Mouse (Mus musculus): Measurements from ENCODE around the gene Nrxn3.

Nrxn3 gene

GRCm38 (mm10) chr12:89707913-89708312 lies 985.2 kb downstream of the Nrxn3 start:
- DNase-seq (ENCODE audit: low spot score), result no peak

DNA sequence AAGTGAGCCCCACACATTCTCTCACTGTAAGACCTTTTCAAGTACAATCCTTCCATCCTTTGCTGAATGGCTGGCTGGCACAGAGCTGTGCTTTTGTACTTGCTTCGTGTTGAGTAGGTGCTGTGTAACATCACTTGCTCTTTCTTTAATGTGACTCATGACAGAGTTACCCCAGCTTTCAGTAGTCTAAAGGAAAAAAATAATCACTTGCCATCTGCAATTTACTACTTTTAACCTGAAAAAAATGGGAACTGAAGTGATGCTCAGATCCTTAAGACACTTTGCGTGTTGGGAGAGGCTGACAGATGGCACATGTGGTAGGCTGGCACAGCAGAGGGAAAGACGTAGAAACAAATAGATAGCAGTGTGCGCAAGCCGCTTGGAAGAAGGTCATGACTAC lies 987.8 kb downstream of the Nrxn3 start:
- DNase-seq (ENCODE audit: low spot score), result no peak

GRCm38 (mm10) chr12:89711791-89712190 lies 989.1 kb downstream of the Nrxn3 start:
- no peak for DNase-seq (ENCODE audit: low spot score)

- peak; percentile 4 for DNase-seq (ENCODE audit: low spot score)
Observed at GRCm38 (mm10) chr12:89719194-89720080, 996.8 kb downstream of the Nrxn3 start.

DNA sequence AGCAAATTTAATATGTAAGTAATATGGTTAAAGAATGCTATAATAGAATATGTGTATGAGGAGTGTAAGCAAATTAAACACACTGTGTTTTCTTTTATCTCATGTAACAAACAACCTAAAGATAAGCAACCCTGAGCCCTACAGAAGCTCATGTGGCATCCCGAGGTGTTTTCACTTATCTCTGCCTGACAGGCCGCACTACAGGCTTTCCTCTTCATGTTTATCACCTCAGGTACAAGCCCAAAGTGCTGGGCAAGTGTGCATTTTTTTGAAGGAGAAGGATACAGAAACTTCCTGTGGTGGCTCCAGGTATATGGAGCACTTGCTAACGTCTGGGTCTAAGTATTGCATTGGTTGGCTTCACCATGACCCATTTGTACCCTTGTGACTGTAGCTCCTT lies 998.3 kb downstream of the Nrxn3 start:
- no peak for DNase-seq (ENCODE audit: low spot score)

DNA sequence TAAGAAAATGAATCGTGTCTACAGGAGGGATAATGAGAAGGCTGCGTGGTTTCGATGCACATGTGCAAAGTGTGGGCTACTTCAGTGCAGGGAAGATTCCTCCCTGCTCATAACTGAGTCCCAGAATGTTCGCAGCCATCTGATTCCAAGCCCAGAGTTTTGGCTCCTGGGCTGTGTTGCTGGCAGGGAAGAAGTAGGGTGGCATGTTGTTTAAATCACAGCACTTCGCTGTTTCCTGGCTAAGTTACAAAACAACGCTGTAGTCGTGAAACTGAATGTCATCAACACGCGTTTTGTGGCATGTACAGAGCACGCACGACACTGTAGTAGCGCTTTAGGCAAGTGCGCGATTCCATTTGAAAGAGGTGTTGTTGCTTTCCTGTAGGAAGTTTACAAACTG lies 999.8 kb downstream of the Nrxn3 start:
- DNase-seq (ENCODE audit: low spot score), result no peak

- no peak for DNase-seq (ENCODE audit: low spot score)
Observed at GRCm38 (mm10) chr12:89724048-89724447, 1001.4 kb downstream of the Nrxn3 start.

GRCm38 (mm10) chr12:89742326-89742725 lies 1019.6 kb downstream of the Nrxn3 start:
- no peak for DNase-seq (ENCODE audit: low spot score)

GRCm38 (mm10) chr12:89742796-89743195 lies 1020.1 kb downstream of the Nrxn3 start:
- DNase-seq (ENCODE audit: low spot score), result no peak

DNA sequence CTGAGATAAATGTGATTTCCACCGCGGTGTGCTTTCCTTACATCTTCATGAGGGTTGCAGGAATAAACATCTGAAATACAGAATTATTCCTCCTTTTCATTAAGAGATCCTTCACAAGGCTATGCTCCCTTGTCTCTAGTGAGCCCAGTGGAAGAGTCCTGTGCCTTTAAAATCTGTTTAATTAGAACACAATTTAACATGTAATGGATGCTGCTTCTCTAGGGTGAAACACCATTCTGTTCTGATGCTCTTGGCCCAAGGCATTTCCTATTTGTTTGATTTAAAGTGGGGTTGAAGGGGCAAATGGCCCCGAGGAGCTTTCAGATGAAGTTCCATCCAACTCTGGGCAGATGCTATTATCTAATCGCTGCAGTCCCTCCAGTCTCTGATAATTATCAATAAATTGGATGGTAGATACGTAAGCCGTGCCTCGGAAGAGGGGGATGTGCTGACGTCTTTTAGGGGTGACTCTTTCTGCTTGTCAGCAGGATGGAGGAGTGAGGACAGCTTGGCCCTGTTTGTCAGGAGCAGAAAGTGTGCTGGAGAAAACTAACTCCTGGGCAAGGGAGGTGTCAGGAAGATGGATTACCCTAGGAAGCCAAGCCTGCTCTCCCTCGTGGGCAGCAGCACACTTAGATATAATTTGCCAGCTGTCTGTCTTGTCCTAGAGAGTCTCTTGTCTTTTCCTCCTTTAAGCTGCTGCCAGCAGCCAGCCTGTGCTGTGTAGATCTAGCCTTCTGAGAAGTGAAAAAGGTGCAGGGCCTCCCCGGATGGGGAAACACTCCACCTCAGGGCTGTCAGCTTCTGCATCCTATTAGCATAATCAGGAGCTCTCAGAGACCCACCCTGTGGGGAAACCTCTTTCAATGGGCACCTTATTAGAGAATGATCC lies 1041.8 kb downstream of the Nrxn3 start:
- no peak for DNase-seq (ENCODE audit: low spot score)

DNA sequence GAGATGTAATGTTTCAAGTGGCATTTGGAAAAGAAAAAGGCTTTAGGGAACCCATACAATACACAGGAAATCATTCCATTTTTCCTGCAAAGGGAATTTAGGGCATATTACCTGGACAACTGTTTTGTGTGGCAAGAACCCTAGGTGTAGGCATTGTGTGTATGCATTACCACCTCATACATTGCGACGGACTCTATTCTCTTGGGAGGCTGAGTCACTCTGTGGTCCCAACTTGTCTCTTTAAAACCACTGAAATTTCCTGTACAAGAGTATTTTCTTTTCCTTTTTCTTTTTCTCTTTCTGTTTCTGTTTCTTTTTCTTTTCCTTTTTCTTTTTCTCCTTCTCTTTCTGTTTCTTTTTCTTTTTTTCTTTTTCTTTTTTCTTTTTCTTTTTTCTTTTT lies 1042.5 kb downstream of the Nrxn3 start:
- DNase-seq (ENCODE audit: low spot score), result no peak

- no peak for DNase-seq (ENCODE audit: low spot score)
Observed at GRCm38 (mm10) chr12:89788794-89789193, 1066.1 kb downstream of the Nrxn3 start.

DNA sequence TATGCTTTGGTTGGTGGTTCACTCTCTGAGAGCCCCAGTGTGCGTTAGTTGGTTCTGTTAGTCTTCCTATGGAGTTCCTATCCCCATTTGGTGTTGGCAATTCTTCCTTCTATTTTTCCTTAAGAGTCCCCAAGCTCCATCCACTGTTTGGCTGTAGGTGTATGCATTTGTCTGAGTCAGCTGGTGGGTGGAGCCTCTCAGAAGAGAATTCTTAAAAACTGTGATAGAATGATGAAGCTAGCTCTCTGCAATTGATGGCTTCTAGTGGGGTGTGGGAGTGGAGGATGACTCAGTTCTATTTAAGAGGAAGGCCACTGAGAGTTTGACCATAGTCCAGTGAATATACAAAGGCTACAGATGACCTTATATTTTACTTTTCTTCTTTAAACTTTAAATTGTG lies 1067.3 kb downstream of the Nrxn3 start:
- DNase-seq (ENCODE audit: low spot score), result no peak

DNA sequence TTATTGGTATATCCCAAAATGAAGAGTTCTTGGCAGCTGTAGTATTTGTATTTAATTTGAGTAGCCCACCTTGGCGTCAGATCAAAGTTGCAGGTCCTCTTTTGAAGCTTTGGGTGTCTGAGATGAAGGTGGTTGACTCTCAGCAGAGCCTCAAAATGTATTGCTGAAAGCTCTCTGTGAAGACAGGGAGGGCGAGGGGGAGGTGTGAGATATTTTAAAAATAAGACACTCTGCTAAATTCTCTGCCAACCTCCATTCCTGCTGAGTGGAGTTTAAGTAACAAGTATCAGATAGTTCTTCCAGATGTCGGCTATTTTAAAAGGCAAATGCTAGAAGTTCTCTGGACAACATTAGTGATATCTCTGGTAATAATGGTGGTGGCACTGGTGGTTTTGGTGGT lies 1069.2 kb downstream of the Nrxn3 start:
- DNase-seq (ENCODE audit: low spot score), result no peak

DNA sequence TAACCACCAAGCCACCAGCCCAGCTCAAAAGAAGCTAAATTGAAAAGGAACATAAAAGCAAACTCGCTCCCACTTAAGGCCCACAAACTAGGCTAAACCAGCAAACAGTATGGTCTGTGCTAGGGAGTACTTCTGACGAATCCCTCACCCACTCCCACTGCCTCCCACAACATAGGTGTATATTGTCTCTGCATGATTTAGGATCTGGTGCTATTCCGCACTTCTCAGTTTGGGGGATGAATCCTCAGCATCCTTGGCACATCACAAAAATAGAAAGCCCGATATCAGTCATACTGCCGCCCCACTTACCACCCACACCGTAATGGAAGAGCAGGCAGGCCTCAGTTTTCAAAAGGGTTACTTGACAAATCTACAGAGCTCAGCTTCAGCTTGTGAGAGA lies 1072.1 kb downstream of the Nrxn3 start:
- DNase-seq (ENCODE audit: low spot score), result no peak

DNA sequence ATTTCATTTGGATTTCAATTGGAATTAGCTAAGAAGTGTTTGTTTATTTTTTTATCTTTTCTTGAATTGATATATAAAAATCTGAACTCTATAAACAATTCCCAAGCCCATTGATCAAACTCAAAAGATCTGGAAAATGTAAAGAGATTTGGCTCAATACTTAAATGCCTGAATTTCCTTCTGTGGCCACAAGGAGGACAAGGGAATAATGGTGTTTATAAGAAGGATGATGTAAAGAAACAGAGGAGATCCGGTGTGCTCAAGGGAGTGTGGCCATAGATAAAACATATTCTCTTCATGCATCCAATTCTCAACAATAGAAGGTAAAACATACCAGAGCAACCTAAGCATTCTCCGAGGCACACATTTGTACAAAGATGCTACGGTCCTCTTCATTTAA lies 1085.5 kb downstream of the Nrxn3 start:
- DNase-seq (ENCODE audit: low spot score), result no peak

DNA sequence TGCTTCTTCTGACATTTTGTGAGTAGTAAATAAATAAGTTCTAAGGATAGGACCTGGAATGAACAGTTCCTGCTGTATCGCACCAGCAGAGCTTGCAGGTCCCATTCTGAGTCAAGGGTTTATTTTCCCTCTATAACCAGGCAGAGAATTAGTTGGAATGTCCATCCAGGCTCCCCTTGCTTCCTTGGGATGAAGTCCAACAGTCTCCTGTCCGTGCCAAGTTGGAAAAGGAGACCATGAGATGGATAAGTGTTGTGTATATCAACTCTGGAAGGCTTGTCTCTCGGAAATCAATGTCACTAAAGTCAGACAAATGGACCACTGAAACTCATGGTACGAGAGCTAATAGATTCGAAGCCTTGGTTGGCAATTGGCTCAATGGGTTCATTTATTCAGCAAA lies 1087.5 kb downstream of the Nrxn3 start:
- DNase-seq (ENCODE audit: low spot score), result no peak

GRCm38 (mm10) chr12:89811815-89812549 lies 1089.3 kb downstream of the Nrxn3 start:
- DNase-seq (ENCODE audit: low spot score), result no peak

GRCm38 (mm10) chr12:89812550-89813207 lies 1090.0 kb downstream of the Nrxn3 start:
- no peak for DNase-seq (ENCODE audit: low spot score)

GRCm38 (mm10) chr12:89813294-89813693 lies 1090.6 kb downstream of the Nrxn3 start:
- DNase-seq (ENCODE audit: low spot score), result no peak

DNA sequence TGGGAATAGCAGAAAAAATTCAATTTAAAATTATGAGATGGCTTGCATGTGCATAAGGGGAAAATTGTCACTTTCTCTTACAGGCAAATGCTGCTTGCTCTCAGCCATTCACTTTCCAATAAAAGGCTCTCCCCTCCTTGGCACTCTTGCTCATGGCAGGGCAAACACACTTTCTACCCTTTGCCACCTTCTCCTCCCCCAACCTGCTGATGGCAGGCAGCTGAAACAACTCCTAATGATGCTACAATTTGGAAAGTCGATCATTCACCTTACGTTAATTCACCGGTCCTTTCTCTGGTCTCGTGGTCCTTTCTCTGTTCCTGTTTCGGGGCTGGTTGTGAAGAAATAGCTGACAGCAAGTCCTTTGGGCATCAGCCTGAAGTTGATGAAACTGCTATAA lies 1091.0 kb downstream of the Nrxn3 start:
- no peak for DNase-seq (ENCODE audit: low spot score)

GRCm38 (mm10) chr12:89814536-89814935 lies 1091.9 kb downstream of the Nrxn3 start:
- DNase-seq (ENCODE audit: low spot score), result no peak
